10 mouse cellular contexts compared by ENCODE assay signal in genomic region chr6:48582037-48582436, GRCm38 (mm10). TPM values are rescaled to one million over a fixed set of nuclear protein-coding genes. Genes with fewer than 3 reads are reported as not detected.
DNase-seq lines count a peak whose midpoint lies in the region.
"Had no signal": no experiment of that assay in that cellular context is flagged by ENCODE, and none has a peak within 500 bp of the region (broad histone marks: within the 10 kb centered on the region; RNA-seq: fewer than 3 reads in every experiment).

No protein-coding gene starts in this region.

- peak; percentile 82 for DNase-seq in heart, adult 11 months
- DNase-seq in heart, postnatal 25 days (ENCODE audit: low spot score): no peak
- peak; percentile 25 for DNase-seq in right cerebral cortex, postnatal 14 days
- DNase-seq in right cerebral cortex, postnatal 36 days (ENCODE audit: low spot score in 2 of 2): no peak
- DNase-seq in embryo, embryonic 10 days (ENCODE audit: low spot score): peak; percentile 87
- DNase-seq in lung, postnatal 10 days: peak; percentile 69
- peak; percentile 75 for DNase-seq in retina, postnatal 1 day
- no peak for DNase-seq in urinary bladder, postnatal 10 days (ENCODE audit: low spot score)

- intact Hi-C loops in heart, postnatal 25 days (cut with DNase I): loop anchor here (1.0 to 5.0 kb wide), 2 partner anchors 60 to 190 kb away; partner anchors contain the start of gene Gimap3

RNA-seq across cellular contexts. Expression of gene Gm45021, which starts 7.4 kb away (rescaled TPM):
- not detected for total RNA-seq in heart, postnatal 25 days (2021)
- total RNA-seq: adrenal gland, postnatal 36 days; heart, postnatal 14 days had no signal

RNA-seq across cellular contexts. Expression of gene Rarres2, which starts 9.4 kb away (rescaled TPM):
- total RNA-seq in heart, postnatal 25 days (2021): 10 to 100 TPM; 73.6 to 91.2 TPM

RNA-seq across cellular contexts. Expression of gene Repin1, which starts 11.6 kb away (rescaled TPM):
- total RNA-seq in heart, postnatal 25 days (2021): 10 to 100 TPM; 31.0 to 31.8 TPM

RNA-seq across cellular contexts. Expression of gene Gm44965, which starts 11.7 kb away (rescaled TPM):
- 1 to 10 TPM; 1.0 to 2.2 TPM for total RNA-seq in heart, postnatal 25 days (2021)
- total RNA-seq: adrenal gland, postnatal 36 days; heart, postnatal 14 days had no signal

RNA-seq across cellular contexts. Expression of gene Zfp775, which starts 19.8 kb away (rescaled TPM):
- 10 to 100 TPM; 10.9 to 11.2 TPM for total RNA-seq in heart, postnatal 25 days (2021)

Comparison
In these comparisons a context has a peak if more than half of its experiments do, and no peak if none do; other contexts are left out.
1. DNase-seq: peak in heart, adult 11 months (single experiment), right cerebral cortex, postnatal 14 days (single experiment), embryo, embryonic 10 days (single experiment), lung, postnatal 10 days (single experiment) and retina, postnatal 1 day (single experiment); none in heart, postnatal 25 days (single experiment), right cerebral cortex, postnatal 36 days (0 of 2) and urinary bladder, postnatal 10 days (single experiment).